Mouse (Mus musculus) bone marrow macrophage, adult 2 months (primary cell): Measurements from ENCODE around the gene Tnrc18.

ENCODE experiments used
- CTCF ChIP-seq: IDR thresholded peaks from 2 replicates; pipeline ENCODE4 v1.5.1; 2012; ENCODE audit warnings: low read depth, mild to moderate bottlenecking, low read length, moderate library complexity
- POLR2A ChIP-seq: IDR thresholded peaks from 2 replicates; pipeline ENCODE4 v1.6.1; 2012; ENCODE audit warnings: mild to moderate bottlenecking, low read depth, low read length, borderline replicate concordance

DNA sequence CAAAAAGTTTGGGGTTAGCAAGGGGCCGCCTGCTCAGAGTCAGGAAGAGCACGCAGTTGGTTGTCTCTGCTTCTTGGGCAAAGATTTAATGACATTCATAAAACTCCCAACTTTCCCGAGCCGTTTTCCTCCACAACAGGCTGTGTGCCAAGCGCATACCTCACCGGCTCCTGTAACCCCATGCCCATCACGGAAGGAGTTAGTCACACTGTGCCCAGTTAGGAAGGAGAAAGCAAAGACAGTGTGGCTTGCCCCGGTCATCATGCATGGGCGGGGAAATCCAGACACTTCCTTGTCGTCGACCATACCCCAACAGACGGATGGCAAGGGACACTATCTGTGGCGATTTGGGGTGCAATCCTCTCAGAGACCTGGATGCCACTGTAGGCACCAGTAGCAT, 19.8 kb downstream of the Tnrc18 start:
- TF ChIP-seq CTCF: no peak
- TF ChIP-seq POLR2A: no peak
